8 mouse cellular contexts compared by ENCODE assay signal in genomic region chr5:8424116-8424515, GRCm38 (mm10). TPM values are rescaled to one million over a fixed set of nuclear protein-coding genes. Genes with fewer than 3 reads are reported as not detected.
DNase-seq lines count a peak whose midpoint lies in the region; ATAC-seq and TF ChIP-seq lines count a peak whose summit lies in the region.

No protein-coding gene starts in this region.

- no peaks in the 10 kb centered on the region for H3K27me3 ChIP-seq in lung, postnatal 0 days (replicated peaks; ENCODE audit: insufficient read depth, low read length)
- H3K27me3 ChIP-seq in embryonic facial prominence, embryonic 10.5 days (replicated peaks; ENCODE audit: low read depth, poor library complexity, severe bottlenecking), result no peaks in the 10 kb centered on the region
- no peaks in the 10 kb centered on the region for H3K27me3 ChIP-seq in limb, embryonic 12.5 days
- H3K27me3 ChIP-seq in stomach, embryonic 14.5 days (ENCODE audit: control insufficient read depth, insufficient read depth, low read length), result no peaks in the 10 kb centered on the region

- no peak overlapping the region for H3K4me3 ChIP-seq in lung, postnatal 0 days (ENCODE audit: low read depth, low read length)
- peak overlapping the region; percentile 77 for H3K4me3 ChIP-seq in embryonic facial prominence, embryonic 10.5 days
- peak overlapping the region; percentile 78 for H3K4me3 ChIP-seq in limb, embryonic 12.5 days (replicated peaks)
- peak overlapping the region; percentile 82; the same call in 1 of the 2 replicates for H3K4me3 ChIP-seq in stomach, embryonic 14.5 days (ENCODE audit: low read depth, low read length)

- no peak overlapping the region for H3K9ac ChIP-seq in lung, postnatal 0 days (replicated peaks; ENCODE audit: low read depth)
- 0 out of 2 replicates have a peak overlapping the region, but pooled peaks have one; percentile 9 for H3K9ac ChIP-seq in limb, embryonic 12.5 days (replicated peaks)
- no peak overlapping the region for H3K9ac ChIP-seq in stomach, embryonic 14.5 days (replicated peaks; ENCODE audit: low read depth, low read length)

- 37% methylated on average over 7 of the region's 7 CpGs for WGBS in lung, postnatal 0 days
- 16% methylated on average over 7 of the region's 7 CpGs for WGBS in embryonic facial prominence, embryonic 10.5 days
- WGBS in limb, embryonic 12.5 days, result 23% methylated on average over 7 of the region's 7 CpGs
- WGBS in stomach, embryonic 14.5 days, result 29% methylated on average over 7 of the region's 7 CpGs

- H3K4me2 ChIP-seq in lung, postnatal 0 days (replicated peaks; ENCODE audit: low read depth, low read length), result peak overlapping the region; percentile 94; the same call in 1 of the 2 replicates
- peak overlapping the region; percentile 58 for H3K4me2 ChIP-seq in limb, embryonic 12.5 days
- peak overlapping the region; percentile 56 for H3K4me2 ChIP-seq in stomach, embryonic 14.5 days (replicated peaks; ENCODE audit: low read depth, low read length)

- TF ChIP-seq EP300 in lung, postnatal 0 days (IDR thresholded peaks at IDR 0.05), result no peak

- ATAC-seq in lung, postnatal 0 days, result no peak
- ATAC-seq in limb, embryonic 12.5 days (ENCODE audit: insufficient number of reproducible peaks, insufficient read depth, low FRiP score, low TSS enrichment, low read depth), result no peak
- no peak for ATAC-seq in stomach, embryonic 14.5 days (ENCODE audit: insufficient number of reproducible peaks, insufficient read depth, low FRiP score, low read depth)

- no peak for TF ChIP-seq CTCF in lung, postnatal 0 days (IDR thresholded peaks at IDR 0.05)

- no peaks in the 10 kb centered on the region for H3K9me3 ChIP-seq in lung, postnatal 0 days (ENCODE audit: low read length)
- H3K9me3 ChIP-seq in embryonic facial prominence, embryonic 10.5 days, result no peaks in the 10 kb centered on the region
- H3K9me3 ChIP-seq in limb, embryonic 12.5 days, result no peaks in the 10 kb centered on the region
- no peaks in the 10 kb centered on the region for H3K9me3 ChIP-seq in stomach, embryonic 14.5 days (ENCODE audit: control insufficient read depth, low read depth, low read length)

- no peak for DNase-seq in lung, postnatal 0 days (ENCODE audit: low spot score)
- DNase-seq in lung, postnatal 4 days, result no peak
- peak; percentile 10 for DNase-seq in embryonic facial prominence, embryonic 10.5 days (ENCODE audit: low spot score)
- DNase-seq in frontal cortex, adult 2 months (ENCODE audit: extremely low spot score in 1 of 2, low spot score in 1 of 2), result no peak
- DNase-seq in spleen, adult 18-20 months, result no peak
- DNase-seq in urinary bladder, adult 18-20 months (ENCODE audit: low spot score in 2 of 2), result no peak

- no peak overlapping the region for H3K27ac ChIP-seq in lung, postnatal 0 days (ENCODE audit: low read length)
- no peak overlapping the region for H3K27ac ChIP-seq in embryonic facial prominence, embryonic 10.5 days (replicated peaks)
- H3K27ac ChIP-seq in limb, embryonic 12.5 days, result no peak overlapping the region
- H3K27ac ChIP-seq in stomach, embryonic 14.5 days (ENCODE audit: low read length), result no peak overlapping the region

- peaks cover 3% of the 10 kb centered on the region; the same call in 1 of the 2 replicates for H3K4me1 ChIP-seq in lung, postnatal 0 days (ENCODE audit: insufficient read depth, low read depth, low read length)
- H3K4me1 ChIP-seq in embryonic facial prominence, embryonic 10.5 days, result peaks cover 16% of the 10 kb centered on the region
- peaks cover 16% of the 10 kb centered on the region; the same call in 1 of the 2 replicates for H3K4me1 ChIP-seq in limb, embryonic 12.5 days (replicated peaks)
- H3K4me1 ChIP-seq in stomach, embryonic 14.5 days (ENCODE audit: control insufficient read depth, insufficient read depth, low read length), result 0 out of 2 replicates have a peak, but pooled peaks cover 4% of the 10 kb centered on the region

- H3K36me3 ChIP-seq in lung, postnatal 0 days (ENCODE audit: insufficient read depth, low read length), result no peaks in the 10 kb centered on the region; the same call in 1 of the 2 replicates
- peaks cover 24% of the 10 kb centered on the region for H3K36me3 ChIP-seq in embryonic facial prominence, embryonic 10.5 days (replicated peaks)
- H3K36me3 ChIP-seq in limb, embryonic 12.5 days, result peaks cover 17% of the 10 kb centered on the region
- peaks cover 4% of the 10 kb centered on the region; the same call in 1 of the 2 replicates for H3K36me3 ChIP-seq in stomach, embryonic 14.5 days (ENCODE audit: control insufficient read depth, insufficient read depth, low read length)

RNA-seq across cellular contexts. Expression of gene Slc25a40, which starts 1.5 kb away (rescaled TPM):
- polyA plus RNA-seq in lung, postnatal 0 days (2015; fragmentation: Nextera tagmentation; extraction: Ambion mirVana), result 8.6 and 9.0 TPM in 2 replicates
- polyA plus RNA-seq in embryonic facial prominence, embryonic 10.5 days (2016; fragmentation: Nextera tagmentation; extraction: Ambion mirVana), result 9.1 and 9.5 TPM in 2 replicates
- 13.0 and 13.3 TPM in 2 replicates for polyA plus RNA-seq in limb, embryonic 12.5 days (2016; fragmentation: Nextera tagmentation; extraction: Ambion mirVana)
- polyA plus RNA-seq in stomach, embryonic 14.5 days (2014; fragmentation: Nextera tagmentation; extraction: Ambion mirVana), result 12.5 and 18.5 TPM in 2 replicates
- polyA plus RNA-seq in frontal cortex, adult 2 months (2012; rRNA removed), result 11.5 and 13.4 TPM in 2 replicates

RNA-seq across cellular contexts. Expression of gene Dbf4, which starts 1.6 kb away (rescaled TPM):
- 10.5 and 10.8 TPM in 2 replicates for polyA plus RNA-seq in lung, postnatal 0 days (2015; fragmentation: Nextera tagmentation; extraction: Ambion mirVana)
- 60.8 and 65.3 TPM in 2 replicates for polyA plus RNA-seq in embryonic facial prominence, embryonic 10.5 days (2016; fragmentation: Nextera tagmentation; extraction: Ambion mirVana)
- polyA plus RNA-seq in limb, embryonic 12.5 days (2016; fragmentation: Nextera tagmentation; extraction: Ambion mirVana), result 62.8 and 65.2 TPM in 2 replicates
- 46.5 and 48.6 TPM in 2 replicates for polyA plus RNA-seq in stomach, embryonic 14.5 days (2014; fragmentation: Nextera tagmentation; extraction: Ambion mirVana)
- 2.2 and 2.3 TPM in 2 replicates for polyA plus RNA-seq in frontal cortex, adult 2 months (2012; rRNA removed)

RNA-seq across cellular contexts. Expression of gene Adam22, which starts 56.2 kb away (rescaled TPM):
- polyA plus RNA-seq in lung, postnatal 0 days (2015; fragmentation: Nextera tagmentation; extraction: Ambion mirVana), result 2.6 and 3.0 TPM in 2 replicates
- polyA plus RNA-seq in embryonic facial prominence, embryonic 10.5 days (2016; fragmentation: Nextera tagmentation; extraction: Ambion mirVana), result 7.3 and 8.1 TPM in 2 replicates
- 14.0 and 15.5 TPM in 2 replicates for polyA plus RNA-seq in limb, embryonic 12.5 days (2016; fragmentation: Nextera tagmentation; extraction: Ambion mirVana)
- 13.4 TPM in 2 replicates for polyA plus RNA-seq in stomach, embryonic 14.5 days (2014; fragmentation: Nextera tagmentation; extraction: Ambion mirVana)
- polyA plus RNA-seq in frontal cortex, adult 2 months (2012; rRNA removed), result 69.4 and 75.8 TPM in 2 replicates
